Mouse (Mus musculus) hindbrain, embryonic 16.5 days (tissue): ENCODE data around the gene Camp. TPM values are rescaled to one million over a fixed set of nuclear protein-coding genes. Genes with fewer than 3 reads are reported as not detected.

Experiments
- ATAC-seq: fragments of 200-750 bp; cut with Nextera tagmentation; 2 replicates; pipeline ENCODE4 v1.8.0; 2017; ENCODE audit warnings: moderate TSS enrichment, moderate library complexity
- H3K27ac ChIP-seq: fragments of 300-500 bp; sonication (generic); 2 replicates; pipeline ENCODE4 v1.5.1; 2014; ENCODE audit warnings: low read depth, mild to moderate bottlenecking, control low read depth, low read length, moderate library complexity
- H3K27me3 ChIP-seq: fragments of 300-500 bp; sonication (generic); replicated peaks from 2 replicates; pipeline ENCODE4 v1.6.1; 2014; ENCODE audit warnings: low read length; ENCODE audit not compliant: control insufficient read depth, insufficient read depth
- H3K36me3 ChIP-seq: fragments of 300-500 bp; sonication (generic); 2 replicates; pipeline ENCODE4 v1.6.1; 2014; ENCODE audit warnings: mild to moderate bottlenecking, low read length, moderate library complexity, mixed read lengths; ENCODE audit not compliant: control insufficient read depth, insufficient read depth
- H3K4me1 ChIP-seq: fragments of 300-500 bp; sonication (generic); 2 replicates; pipeline ENCODE4 v1.6.1; 2014; ENCODE audit warnings: low read depth, low read length; ENCODE audit not compliant: control insufficient read depth, insufficient read depth
- H3K4me2 ChIP-seq: fragments of 300-500 bp; sonication (generic); 2 replicates; pipeline ENCODE4 v1.6.1; 2014; ENCODE audit warnings: mild to moderate bottlenecking, low read length, control low read depth, moderate library complexity
- H3K4me3 ChIP-seq: fragments of 300-500 bp; sonication (generic); 2 replicates; pipeline ENCODE4 v1.5.1; 2014; ENCODE audit warnings: mild to moderate bottlenecking, low read length, control low read depth, moderate library complexity
- H3K9ac ChIP-seq: fragments of 300-500 bp; sonication (generic); 2 replicates; pipeline ENCODE4 v1.6.1; 2014; ENCODE audit warnings: low read depth, mild to moderate bottlenecking, control low read depth, low read length, moderate library complexity
- H3K9me3 ChIP-seq: fragments of 300-500 bp; sonication (generic); 2 replicates; pipeline ENCODE4 v1.6.1; 2014; ENCODE audit warnings: mild to moderate bottlenecking, low read length, moderate library complexity; ENCODE audit not compliant: control insufficient read depth
- WGBS: fragments of 180-500 bp; shearing (Covaris S2); extraction: QIAGEN DNeasy Blood & Tissue Kit; methylation state at CpG from one replicate; pipeline ENCODE4 v1.1.7; 2014; 5-methylcytosine and 5-hydroxymethylcytosine counted together
- polyA plus RNA-seq: library from polyadenylated mRNA; unstranded; fragments of >200 nt; fragmentation: Nextera tagmentation; extraction: Ambion mirVana; gene quantifications from 2 replicates; pipeline ENCODE4 v1.2.1, GENCODE M21; 2015

The Camp gene
- polyA plus RNA-seq, 1 experiment from 2014 or later = 0.64 TPM

DNA sequence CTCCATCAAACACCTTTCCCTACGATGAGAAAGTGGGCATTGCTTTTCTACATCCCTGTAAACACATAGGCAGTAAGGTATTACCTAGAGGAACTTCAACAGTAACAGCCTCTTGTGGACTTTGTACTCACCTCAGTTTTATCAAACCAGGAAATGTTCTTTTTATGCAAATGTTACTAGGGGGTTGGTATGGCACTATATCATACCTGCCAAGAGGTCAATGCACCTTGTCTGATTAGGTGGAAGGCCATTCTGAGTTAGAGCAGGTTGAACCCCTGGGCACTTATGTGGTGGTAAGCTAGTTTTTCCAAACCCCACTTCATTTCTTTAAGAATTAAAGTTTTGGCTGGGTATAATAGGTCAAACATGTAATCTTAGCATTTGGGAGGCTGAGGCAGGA lies 29.9 kb upstream of the Camp start:
- Histone ChIP-seq H3K9ac (no peak overlapping the region), H3K27ac (no peak overlapping the region), H3K36me3 (peaks cover 29% of the 10 kb centered on the region), H3K4me3 (no peak overlapping the region), H3K9me3 (no peaks in the 10 kb centered on the region), H3K4me2 (no peak overlapping the region), H3K27me3 (no peaks in the 10 kb centered on the region), H3K4me1 (peaks cover 13% of the 10 kb centered on the region)
- WGBS = 100% methylated on average over 1 of the region's 1 CpGs
- no peak for ATAC-seq

DNA sequence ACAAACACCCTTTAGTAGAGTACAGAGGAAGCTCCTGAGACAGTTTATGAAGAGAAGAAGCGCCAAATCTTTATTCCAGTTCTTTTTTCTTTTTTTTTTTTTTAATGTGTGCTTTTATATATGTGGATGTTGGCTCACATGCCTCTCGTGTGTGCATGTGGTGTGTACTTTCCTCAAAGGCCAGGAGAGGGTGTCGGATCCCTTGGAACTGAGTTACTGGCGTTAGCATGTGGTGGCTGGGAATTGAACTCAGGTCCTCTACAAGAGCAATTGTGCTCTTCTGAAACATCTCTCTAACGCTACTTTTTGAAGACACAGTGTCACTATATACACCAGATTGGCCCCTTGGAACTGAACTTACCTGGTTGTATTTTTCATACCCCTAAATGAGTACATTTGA lies 28.2 kb upstream of the Camp start:
- 84% methylated on average over 5 of the region's 5 CpGs for WGBS
- ATAC-seq = no peak
- H3K27ac ChIP-seq = no peak overlapping the region
- no peaks in the 10 kb centered on the region for H3K9me3 ChIP-seq
- no peak overlapping the region for H3K9ac ChIP-seq
- H3K4me3 ChIP-seq = peak overlapping the region; percentile 95; the same call in 1 of the 2 replicates
- H3K4me2 ChIP-seq = peak overlapping the region; percentile 55
- peaks cover 22% of the 10 kb centered on the region for H3K36me3 ChIP-seq
- H3K27me3 ChIP-seq = no peaks in the 10 kb centered on the region
- H3K4me1 ChIP-seq = peaks cover 13% of the 10 kb centered on the region

DNA sequence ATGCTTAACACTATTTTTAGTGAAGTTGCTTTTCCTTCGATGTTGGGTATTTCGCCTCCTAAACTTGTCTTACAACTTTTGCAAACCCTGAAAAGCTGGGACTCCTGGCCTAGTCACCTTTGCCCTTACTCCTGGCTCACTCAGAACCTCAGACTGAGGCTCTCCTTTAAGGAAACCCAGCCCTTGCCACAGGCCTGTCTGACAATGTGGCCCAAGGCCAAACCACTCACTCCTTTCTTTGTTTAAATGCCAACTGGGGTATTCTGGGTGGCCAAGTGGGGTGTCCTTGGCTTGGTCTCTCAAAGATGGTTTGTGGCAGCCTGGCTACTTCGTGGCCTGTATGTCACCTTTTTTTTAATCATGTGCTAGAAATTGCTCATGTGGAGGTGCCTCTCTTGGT lies 27.3 kb upstream of the Camp start:
- Histone ChIP-seq H3K36me3 (peaks cover 16% of the 10 kb centered on the region), H3K4me1 (peaks cover 13% of the 10 kb centered on the region), H3K4me2 (peak overlapping the region; percentile 55), H3K9ac (peak overlapping the region; percentile 73), H3K4me3 (peak overlapping the region; percentile 95), H3K27ac (no peak overlapping the region; the same call in 1 of the 2 replicates), H3K27me3 (no peaks in the 10 kb centered on the region), H3K9me3 (no peaks in the 10 kb centered on the region)
- 4% methylated on average over 3 of the region's 3 CpGs for WGBS
- no peak for ATAC-seq

DNA sequence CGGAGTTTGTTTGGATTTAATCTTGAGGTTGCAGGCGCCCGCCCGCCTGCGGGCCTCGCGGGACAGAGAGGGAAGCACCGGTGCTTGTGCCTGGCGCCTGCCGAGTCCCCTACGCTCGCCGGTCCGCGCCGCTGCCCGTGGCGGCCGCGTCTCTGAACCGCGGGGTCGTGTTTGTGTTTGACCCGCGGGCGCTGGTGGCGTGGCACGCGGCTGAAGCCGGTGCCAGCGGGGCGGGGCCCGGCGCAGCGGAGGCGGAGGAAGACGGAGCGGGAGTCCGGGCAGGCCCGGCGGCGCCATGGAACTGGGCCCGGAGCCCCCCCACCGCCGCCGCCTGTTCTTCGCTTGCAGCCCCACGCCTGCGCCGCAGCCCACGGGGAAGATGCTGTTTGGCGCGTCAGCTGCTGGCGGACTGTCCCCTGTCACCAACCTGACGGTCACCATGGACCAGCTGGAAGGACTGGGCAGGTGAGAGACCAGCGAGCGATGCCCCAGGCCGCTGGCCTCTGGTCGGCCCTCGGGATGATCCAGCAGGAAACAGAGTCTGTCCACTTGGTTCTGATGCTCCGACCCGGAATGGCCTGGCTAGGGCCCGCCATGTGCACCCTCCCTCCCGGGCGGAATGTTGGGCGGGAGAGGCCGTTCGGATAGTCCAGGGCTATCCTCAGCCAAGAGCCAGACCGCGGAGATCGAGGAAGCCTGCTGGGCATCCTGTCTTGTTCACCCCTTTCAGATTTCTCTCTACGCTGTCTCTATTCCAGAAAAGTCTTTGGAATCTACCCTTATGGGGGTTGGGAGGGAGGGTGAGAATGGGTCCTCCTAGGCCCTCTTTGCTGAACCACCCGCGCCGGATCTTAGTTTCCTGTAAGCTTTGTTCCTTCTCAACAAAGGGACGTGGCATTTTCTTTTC lies 26.5 kb upstream of the Camp start:
- H3K27ac ChIP-seq = peak overlapping the region; percentile 66
- peaks cover 13% of the 10 kb centered on the region for H3K4me1 ChIP-seq
- under 1% methylated on average over 69 of the region's 76 CpGs for WGBS
- H3K27me3 ChIP-seq = no peaks in the 10 kb centered on the region
- peak overlapping the region; percentile 95 for H3K4me3 ChIP-seq
- peak overlapping the region; percentile 55 for H3K4me2 ChIP-seq
- peaks cover 12% of the 10 kb centered on the region for H3K36me3 ChIP-seq
- H3K9ac ChIP-seq = peak overlapping the region; percentile 73
- ATAC-seq = peak; percentile 60
- H3K9me3 ChIP-seq = no peaks in the 10 kb centered on the region

DNA sequence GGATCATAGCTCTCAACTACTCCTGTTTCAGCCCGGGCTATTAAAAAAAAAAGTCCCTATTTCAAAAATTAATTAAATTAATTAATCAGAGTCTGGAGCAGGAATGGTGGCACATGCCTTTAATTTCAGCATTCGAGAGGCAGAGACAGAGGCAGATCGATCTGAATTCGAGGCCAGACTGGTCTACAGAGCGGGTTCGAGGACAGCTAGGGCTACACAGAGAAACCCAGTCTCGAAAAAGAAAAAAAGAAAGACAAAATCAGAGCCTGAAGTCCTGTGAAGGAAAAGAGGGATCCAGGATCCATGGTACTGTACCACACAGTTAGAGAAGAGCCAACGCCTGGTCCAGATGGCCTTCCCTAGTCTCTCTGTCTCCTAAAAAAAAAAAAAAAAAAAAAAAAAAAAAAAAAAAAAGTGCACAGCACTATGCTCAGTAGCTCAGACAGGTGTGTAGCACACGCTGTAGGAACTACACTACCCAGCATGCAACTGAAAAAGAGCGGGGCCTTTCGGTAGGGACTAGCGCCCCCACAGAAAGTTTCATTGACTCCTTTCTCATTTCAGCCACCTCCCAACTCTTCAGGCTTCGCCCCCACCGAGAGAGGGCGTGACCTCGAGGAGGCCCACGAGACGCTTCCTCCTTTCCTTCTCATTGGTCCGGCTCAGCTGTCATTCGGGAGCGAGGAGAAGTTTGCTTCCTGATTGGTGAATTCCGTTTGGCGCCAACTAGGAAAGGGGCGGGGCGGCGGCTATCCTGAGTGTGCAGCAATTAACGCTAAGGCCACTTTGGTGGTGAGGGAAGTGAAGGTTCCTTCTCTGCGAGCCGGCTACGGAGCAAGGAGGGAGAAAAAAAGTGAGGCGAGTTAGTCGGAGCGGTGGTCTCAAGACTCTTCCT lies 25.6 kb upstream of the Camp start, which contains the start of gene Cdc25a:
Gene Cdc25a, plus strand, starts transcription at position 783 of the 895 bp plus-strand sequence.
- no peaks in the 10 kb centered on the region for H3K27me3 ChIP-seq
- WGBS = 7% methylated on average over 33 of the region's 33 CpGs
- peak within 1 kb of the TSS; percentile 66 for H3K27ac ChIP-seq
- peaks cover 13% of the 10 kb centered on the region for H3K4me1 ChIP-seq
- peak; percentile 94 for ATAC-seq
- no peaks in the 10 kb centered on the region for H3K9me3 ChIP-seq
- H3K9ac ChIP-seq = peak within 1 kb of the TSS; percentile 73
- H3K4me3 ChIP-seq = peak within 1 kb of the TSS; percentile 95
- peak within 1 kb of the TSS; percentile 55 for H3K4me2 ChIP-seq
- peaks cover 5% of the 10 kb centered on the region for H3K36me3 ChIP-seq

DNA sequence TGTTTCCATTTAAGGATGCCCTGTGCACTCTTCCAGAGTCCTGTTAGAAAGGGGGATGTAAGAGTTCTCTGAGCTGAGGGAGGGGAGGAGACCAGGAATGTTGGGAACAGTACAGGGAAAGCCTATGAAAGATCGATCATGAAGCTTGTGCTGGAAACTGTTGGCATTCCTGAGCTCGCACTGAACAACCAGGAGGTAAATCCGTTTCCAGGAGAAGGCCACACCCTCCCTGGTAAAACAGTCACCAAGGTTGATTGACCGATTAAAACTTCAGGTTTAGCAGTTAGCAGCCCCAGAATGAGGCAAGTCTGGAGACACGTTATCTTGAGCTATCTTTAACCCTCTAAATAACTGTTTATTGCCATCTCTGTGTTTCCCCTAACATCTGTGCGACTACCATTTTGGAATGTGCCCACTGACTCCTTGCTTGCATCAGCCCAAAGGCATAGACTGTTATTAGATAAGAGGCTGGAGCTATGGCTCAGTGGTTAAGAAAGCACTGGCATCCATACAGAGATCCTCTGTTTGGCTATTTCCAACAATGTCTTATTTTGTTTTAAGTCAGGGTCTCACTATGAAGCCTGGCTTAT lies 21.7 kb upstream of the Camp start:
- no peak overlapping the region for H3K27ac ChIP-seq
- no peak for ATAC-seq
- no peak overlapping the region for H3K4me2 ChIP-seq
- 43% methylated on average over 6 of the region's 6 CpGs for WGBS
- no peak overlapping the region for H3K9ac ChIP-seq
- no peak overlapping the region for H3K4me3 ChIP-seq
- no peaks in the 10 kb centered on the region for H3K27me3 ChIP-seq
- H3K4me1 ChIP-seq = peaks cover 2% of the 10 kb centered on the region; the same call in 1 of the 2 replicates
- no peaks in the 10 kb centered on the region for H3K9me3 ChIP-seq
- no peaks in the 10 kb centered on the region for H3K36me3 ChIP-seq

DNA sequence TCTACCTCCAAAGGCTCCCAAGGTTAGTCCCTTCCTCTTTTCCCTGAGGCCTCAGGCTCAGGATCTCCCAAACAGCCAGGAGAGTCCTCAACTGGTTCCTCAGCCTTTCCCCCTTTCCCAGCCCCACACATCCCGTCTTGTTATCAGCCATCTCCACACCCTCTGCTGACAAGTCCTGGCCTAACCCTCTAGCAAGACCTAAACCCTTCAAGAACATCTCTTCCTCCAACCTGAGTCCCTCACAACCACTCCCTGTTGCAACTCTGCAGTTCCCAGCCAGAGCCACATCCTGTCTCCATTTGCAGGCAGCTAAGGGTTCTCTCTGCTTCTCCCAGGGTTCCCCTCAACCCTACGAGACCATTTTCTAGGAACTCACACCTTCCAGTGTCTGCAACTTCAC lies 16.8 kb upstream of the Camp start:
- Histone ChIP-seq H3K4me2 (no peak overlapping the region), H3K4me1 (no peaks in the 10 kb centered on the region), H3K9me3 (no peaks in the 10 kb centered on the region), H3K27ac (no peak overlapping the region), H3K4me3 (no peak overlapping the region), H3K9ac (no peak overlapping the region), H3K36me3 (no peaks in the 10 kb centered on the region), H3K27me3 (no peaks in the 10 kb centered on the region)
- ATAC-seq = no peak
- WGBS = 85% methylated on average over 2 of the region's 2 CpGs

DNA sequence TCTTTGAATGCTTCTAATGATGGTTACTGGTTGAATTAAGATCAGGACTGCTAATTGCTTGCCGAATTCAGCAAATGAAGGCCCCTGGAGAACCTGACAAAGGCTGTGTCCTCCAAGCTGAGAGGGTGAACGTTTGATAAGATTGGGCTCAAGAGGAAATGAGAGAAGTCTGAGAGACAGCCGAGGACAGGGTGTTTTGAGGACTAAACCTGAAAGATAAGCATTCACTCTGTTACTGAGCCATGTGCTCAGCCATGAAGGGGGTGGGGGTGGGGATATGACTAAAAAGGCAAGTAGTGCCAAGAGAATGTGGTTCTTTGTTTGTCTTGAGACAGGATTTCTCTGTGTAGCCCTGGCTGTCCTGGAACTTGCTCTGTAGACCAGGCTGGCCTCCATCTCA lies 13.7 kb upstream of the Camp start:
- Histone ChIP-seq H3K4me3 (no peak overlapping the region), H3K9ac (no peak overlapping the region), H3K4me1 (no peaks in the 10 kb centered on the region), H3K27ac (no peak overlapping the region), H3K36me3 (no peaks in the 10 kb centered on the region), H3K27me3 (no peaks in the 10 kb centered on the region), H3K4me2 (no peak overlapping the region), H3K9me3 (no peaks in the 10 kb centered on the region)
- WGBS = 66% methylated on average over 3 of the region's 3 CpGs
- ATAC-seq = no peak
